Comparison of ENCODE assay signal across 9 mouse cellular contexts in the genomic region with DNA sequence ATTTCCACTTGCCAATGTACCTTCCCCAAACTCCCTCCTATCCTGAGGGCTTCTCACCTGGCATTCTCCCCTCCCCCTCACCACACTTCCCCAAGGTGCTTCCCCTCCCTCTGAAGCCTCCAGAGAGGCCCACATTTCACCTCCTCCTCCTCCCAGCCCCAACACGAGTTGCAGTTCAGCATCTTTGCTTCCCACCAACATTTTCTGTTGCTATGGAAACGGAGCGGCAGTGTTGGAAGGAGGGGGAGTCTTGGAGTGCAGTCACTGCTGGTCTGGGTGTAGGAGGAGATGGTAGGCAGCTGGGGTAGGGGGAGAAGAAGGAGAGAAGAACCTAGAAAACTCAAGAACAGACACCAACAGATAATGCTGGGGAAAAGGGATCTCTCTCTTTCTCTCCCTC.
A peak's percentile ranks its signal among the peaks of the same experiment; 100 is the strongest.
DNase-seq lines count a peak whose midpoint lies in the region; ATAC-seq lines count a peak whose summit lies in the region.
"Had no signal": no experiment of that assay in that cellular context is flagged by ENCODE, and none has a peak within 500 bp of the region (broad histone marks: within the 10 kb centered on the region; RNA-seq: fewer than 3 reads in every experiment).

No protein-coding gene starts in this region.

- WGBS in hindbrain, embryonic 13.5 days = 15% methylated on average over 3 of the region's 3 CpGs
- WGBS in midbrain, embryonic 16.5 days = 8% methylated on average over 3 of the region's 3 CpGs
- 30% methylated on average over 3 of the region's 3 CpGs for WGBS in liver, embryonic 12.5 days (ENCODE audit: insufficient replicate concordance)

- no peak overlapping the region for H3K4me3 ChIP-seq in hindbrain, embryonic 13.5 days
- H3K4me3 ChIP-seq in midbrain, embryonic 16.5 days (ENCODE audit: low read depth, low read length) = no peak overlapping the region
- H3K4me3 ChIP-seq in liver, embryonic 12.5 days = no peak overlapping the region

- H3K27ac ChIP-seq in hindbrain, embryonic 13.5 days = 0 out of 2 replicates have a peak overlapping the region, but pooled peaks have one; percentile 23
- H3K27ac ChIP-seq in midbrain, embryonic 16.5 days (ENCODE audit: low read length) = peak overlapping the region; percentile 25; the same call in 1 of the 2 replicates
- H3K27ac ChIP-seq in liver, embryonic 12.5 days = no peak overlapping the region

- H3K27me3 ChIP-seq in hindbrain, embryonic 13.5 days = no peaks in the 10 kb centered on the region
- H3K27me3 ChIP-seq in midbrain, embryonic 16.5 days (ENCODE audit: control insufficient read depth, insufficient read depth, low read depth, low read length) = no peaks in the 10 kb centered on the region
- H3K27me3 ChIP-seq in liver, embryonic 12.5 days (replicated peaks) = no peaks in the 10 kb centered on the region

- H3K9me3 ChIP-seq in hindbrain, embryonic 13.5 days = no peaks in the 10 kb centered on the region
- no peaks in the 10 kb centered on the region for H3K9me3 ChIP-seq in midbrain, embryonic 16.5 days (replicated peaks; ENCODE audit: control insufficient read depth, low read length, poor library complexity, severe bottlenecking)
- 0 out of 2 replicates have a peak, but pooled peaks cover 4% of the 10 kb centered on the region for H3K9me3 ChIP-seq in liver, embryonic 12.5 days (replicated peaks)

- ATAC-seq in hindbrain, embryonic 13.5 days (ENCODE audit: low FRiP score) = peak; percentile 77
- ATAC-seq in midbrain, embryonic 16.5 days = peak; percentile 88
- no peak for ATAC-seq in liver, embryonic 12.5 days

- no peaks in the 10 kb centered on the region for H3K36me3 ChIP-seq in hindbrain, embryonic 13.5 days
- peaks cover 2% of the 10 kb centered on the region; the same call in 1 of the 2 replicates for H3K36me3 ChIP-seq in midbrain, embryonic 16.5 days (ENCODE audit: control insufficient read depth, insufficient read depth, low read length)
- no peaks in the 10 kb centered on the region for H3K36me3 ChIP-seq in liver, embryonic 12.5 days

- DNase-seq in Muller cell, postnatal 12 days (ENCODE audit: inconsistent ontology term) = peak; percentile 11
- peak; percentile 27 for DNase-seq in embryo, embryonic 11.5 days (ENCODE audit: low read depth, low spot score)
- no peak for DNase-seq in B cell, adult 2 months
- no peak for DNase-seq in thymus, postnatal 4 days
- no peak for DNase-seq in urinary bladder, postnatal 36 days (ENCODE audit: low spot score in 2 of 2)
- DNase-seq: lung, postnatal 14 days had no signal

- H3K9ac ChIP-seq in hindbrain, embryonic 13.5 days = no peak overlapping the region; the same call in 1 of the 2 replicates
- H3K9ac ChIP-seq in midbrain, embryonic 16.5 days (ENCODE audit: low read depth, low read length) = no peak overlapping the region
- H3K9ac ChIP-seq in liver, embryonic 12.5 days = no peak overlapping the region

- H3K4me1 ChIP-seq in hindbrain, embryonic 13.5 days (replicated peaks) = peaks cover 14% of the 10 kb centered on the region
- peaks cover 11% of the 10 kb centered on the region for H3K4me1 ChIP-seq in midbrain, embryonic 16.5 days (ENCODE audit: control insufficient read depth, insufficient read depth, low read length)
- H3K4me1 ChIP-seq in liver, embryonic 12.5 days = no peaks in the 10 kb centered on the region

- no peak overlapping the region for H3K4me2 ChIP-seq in hindbrain, embryonic 13.5 days
- H3K4me2 ChIP-seq in midbrain, embryonic 16.5 days (ENCODE audit: low read length) = peak overlapping the region; percentile 32
- H3K4me2 ChIP-seq in liver, embryonic 12.5 days = no peak overlapping the region

Comparison
In these comparisons a context has a peak if more than half of its experiments do, and no peak if none do; other contexts are left out.
1. DNase-seq: peak in Muller cell, postnatal 12 days (single experiment) and embryo, embryonic 11.5 days (single experiment); none in B cell, adult 2 months (0 of 2), thymus, postnatal 4 days (single experiment) and urinary bladder, postnatal 36 days (0 of 2).